Mouse (Mus musculus) cerebral cortex, adult 2 months (tissue): ENCODE results near the gene Prkcb.

Experiments
- WGBS: fragments of 180-500 bp; shearing (Covaris S2); methylation state at CpG from one replicate; pipeline ENCODE4 v1.1.7; 2018; 5-methylcytosine and 5-hydroxymethylcytosine counted together

Prkcb gene

DNA sequence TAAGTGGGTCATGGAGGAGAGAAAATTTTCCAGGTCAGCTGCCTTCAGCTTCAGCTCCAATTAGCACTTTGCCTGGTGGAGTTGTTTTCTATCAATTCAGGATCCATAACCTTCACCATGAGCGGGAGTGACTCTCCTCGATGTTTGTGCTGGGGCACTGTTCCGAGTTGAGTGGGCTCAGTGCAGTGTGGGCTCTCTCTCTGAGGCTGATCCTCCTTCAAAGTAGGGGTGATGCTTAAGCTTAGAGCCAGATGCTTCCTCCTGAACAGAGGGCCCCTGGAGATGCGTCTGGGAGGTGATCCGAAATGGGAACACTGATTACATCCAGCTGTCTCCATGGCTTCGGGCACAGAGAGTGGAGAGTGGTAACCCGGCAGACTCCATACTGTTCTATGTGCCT is 308.8 kb downstream of the Prkcb start:
- 33% methylated on average over 7 of the region's 7 CpGs for WGBS

- WGBS, result 74% methylated on average over 7 of the region's 7 CpGs
These were observed 312.3 kb downstream of the Prkcb start for GRCm38 (mm10) chr7:122600856-122601255.

DNA sequence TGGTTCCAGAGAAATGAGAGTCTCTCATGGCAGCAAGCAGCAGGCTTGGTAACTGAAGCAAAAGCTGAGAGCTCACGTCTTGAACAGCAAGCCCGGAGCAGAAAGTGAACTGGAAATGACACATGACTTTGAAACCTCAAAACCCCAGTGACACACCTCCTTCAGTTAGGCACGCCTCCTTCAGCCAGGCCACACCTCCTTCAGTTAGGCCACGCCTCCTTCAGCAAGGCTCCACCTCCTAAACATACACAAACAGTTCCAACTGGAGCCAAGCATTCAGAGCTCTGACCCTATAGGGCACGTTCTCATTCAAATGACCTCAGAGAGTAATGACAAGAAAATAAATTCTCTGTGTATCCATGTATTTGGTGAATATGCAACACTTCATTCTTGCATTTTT is 316.5 kb downstream of the Prkcb start:
- WGBS, result 83% methylated on average over 5 of the region's 5 CpGs

- WGBS, result 50% methylated on average over 4 of the region's 4 CpGs
These were observed 320.9 kb downstream of the Prkcb start for GRCm38 (mm10) chr7:122609420-122609819.

GRCm38 (mm10) chr7:122610161-122610560 is 321.6 kb downstream of the Prkcb start:
- 62% methylated on average over 7 of the region's 7 CpGs for WGBS

GRCm38 (mm10) chr7:122613876-122614275 is 325.3 kb downstream of the Prkcb start:
- WGBS, result 94% methylated on average over 4 of the region's 4 CpGs

DNA sequence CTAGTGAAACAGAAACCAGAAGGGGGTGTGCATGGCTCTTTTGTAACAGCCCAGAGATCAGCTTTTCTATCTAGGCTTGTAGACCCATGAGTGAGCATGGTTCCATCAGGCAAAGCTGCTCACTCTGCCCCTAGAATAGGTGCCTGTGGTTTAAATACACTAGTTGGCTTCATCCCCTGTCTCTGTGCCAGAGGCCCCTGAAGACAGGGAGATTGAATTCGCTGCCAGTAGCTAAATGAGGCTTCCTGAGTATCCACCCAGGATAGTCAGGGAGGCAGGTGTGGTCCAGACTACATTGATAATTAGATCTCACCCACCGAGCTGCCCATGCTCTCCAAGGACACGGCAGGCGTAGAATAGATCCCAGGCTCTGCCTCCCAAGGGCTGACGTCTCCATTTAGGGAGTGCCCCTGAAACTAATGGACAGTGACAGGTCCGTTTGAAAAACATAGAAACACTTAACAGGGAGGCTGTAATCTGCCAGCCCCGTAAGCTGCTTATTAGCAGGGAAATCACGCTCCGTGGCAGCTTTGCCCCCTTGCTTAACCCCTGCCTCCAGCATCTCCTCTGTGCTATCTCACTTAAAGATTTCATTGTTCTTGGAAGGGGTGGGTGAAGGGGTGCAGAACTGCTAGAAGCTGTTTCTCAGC is 333.7 kb downstream of the Prkcb start:
- WGBS, result 42% methylated on average over 9 of the region's 9 CpGs

DNA sequence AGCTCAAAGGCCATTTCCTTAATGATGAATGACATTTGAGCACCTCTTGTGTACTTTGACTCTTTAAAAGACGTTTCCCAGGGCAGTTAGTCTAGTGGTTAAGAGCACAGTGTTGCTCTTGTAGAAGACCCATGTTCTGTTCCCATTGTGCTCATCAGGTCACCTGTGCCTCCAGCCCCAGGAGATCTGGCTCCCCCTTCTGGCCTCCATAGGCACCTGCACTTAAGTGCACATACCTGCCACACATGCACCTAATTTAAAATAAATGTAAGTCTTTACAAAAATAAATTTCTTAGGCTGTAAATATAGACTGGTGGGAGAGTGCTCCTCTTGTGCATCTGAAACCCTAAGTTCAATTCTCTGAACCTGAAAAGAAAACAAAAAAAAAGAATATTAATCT is 335.2 kb downstream of the Prkcb start:
- 87% methylated on average over 1 of the region's 1 CpGs for WGBS

DNA sequence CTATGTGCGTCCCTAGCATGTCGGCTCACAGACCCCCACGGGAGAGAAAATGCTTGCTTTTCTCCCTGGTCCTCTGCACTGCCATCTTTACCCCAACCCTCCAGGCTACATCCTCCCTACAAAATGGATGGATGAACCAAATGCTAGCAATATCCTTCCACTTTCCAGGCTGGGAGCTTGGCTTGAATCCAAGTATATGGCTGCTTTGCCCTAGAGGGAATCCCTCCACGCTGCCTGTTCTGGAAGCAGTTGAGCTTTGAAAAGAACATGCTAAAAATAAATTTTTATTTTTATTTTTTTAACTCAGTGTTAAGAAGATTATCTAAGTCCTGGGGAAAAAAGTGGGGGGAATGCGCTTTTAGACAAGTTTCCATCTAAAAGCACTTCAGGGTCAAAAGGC is 339.5 kb downstream of the Prkcb start:
- WGBS, result 67% methylated on average over 5 of the region's 5 CpGs

DNA sequence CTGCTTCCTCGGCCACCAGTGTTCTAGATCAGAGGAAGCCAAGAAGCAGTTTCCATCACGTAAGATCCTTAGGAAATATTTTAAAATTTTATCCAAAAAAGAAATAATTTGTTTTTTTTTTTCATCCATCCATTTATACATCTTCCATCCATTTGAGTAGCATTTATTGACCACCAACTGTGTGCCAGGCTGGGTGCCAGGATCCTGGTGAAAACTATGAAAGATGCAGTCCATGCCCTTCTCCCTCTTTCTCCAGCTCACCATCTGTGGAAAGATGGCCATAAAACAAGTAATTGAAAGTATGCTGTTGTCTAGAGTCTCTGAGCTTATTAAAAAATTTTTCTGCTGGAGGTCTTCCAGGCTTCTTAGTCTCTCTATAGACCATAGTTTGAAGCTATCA is 341.8 kb downstream of the Prkcb start:
- 61% methylated on average over 2 of the region's 2 CpGs for WGBS

- 66% methylated on average over 3 of the region's 3 CpGs for WGBS
These were observed 342.6 kb downstream of the Prkcb start for GRCm38 (mm10) chr7:122631151-122631550.

GRCm38 (mm10) chr7:122632946-122633345 is 344.4 kb downstream of the Prkcb start:
- WGBS, result 78% methylated on average over 5 of the region's 5 CpGs

DNA sequence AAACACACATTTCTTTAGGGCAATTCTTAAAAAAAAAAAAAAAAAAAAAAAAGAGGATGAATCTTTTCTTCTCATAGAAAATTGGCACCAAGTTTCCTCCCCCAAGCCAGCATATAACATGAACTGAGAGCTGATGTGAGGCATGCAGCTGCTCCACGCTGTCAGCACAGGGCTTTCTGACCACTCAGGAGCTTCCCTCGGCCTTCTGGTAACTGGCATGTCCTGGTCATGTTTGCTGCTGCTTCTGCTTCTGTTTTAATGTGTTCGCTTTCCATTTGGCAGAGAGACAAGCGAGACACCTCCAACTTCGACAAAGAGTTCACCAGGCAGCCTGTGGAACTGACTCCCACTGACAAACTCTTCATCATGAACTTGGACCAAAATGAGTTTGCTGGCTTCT is 344.9 kb downstream of the Prkcb start:
- 72% methylated on average over 5 of the region's 5 CpGs for WGBS

DNA sequence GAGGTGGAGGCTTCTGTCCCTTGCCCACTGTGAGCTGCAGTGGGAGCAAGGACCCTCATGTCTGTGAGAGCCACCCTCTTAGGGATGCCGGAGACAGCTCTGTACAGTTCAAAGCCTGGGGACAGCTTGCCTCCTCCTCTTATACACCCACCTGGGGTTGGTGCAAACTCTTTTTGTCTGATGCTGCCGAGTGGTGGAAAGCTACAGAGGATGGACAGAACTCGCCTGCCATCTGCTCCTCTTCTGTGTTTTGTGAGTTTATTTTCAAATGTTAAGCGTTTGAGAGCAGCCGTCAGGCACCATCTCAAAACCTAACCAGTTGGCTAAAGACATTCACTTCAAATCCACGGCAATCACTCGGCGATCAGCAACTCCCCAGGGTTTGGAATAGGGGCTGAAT is 355.1 kb downstream of the Prkcb start:
- WGBS, result 55% methylated on average over 8 of the region's 8 CpGs

- 68% methylated on average over 10 of the region's 10 CpGs for WGBS
These were observed 360.8 kb downstream of the Prkcb start for GRCm38 (mm10) chr7:122649306-122649705.

- 74% methylated on average over 3 of the region's 3 CpGs for WGBS
These were observed 364.0 kb downstream of the Prkcb start for GRCm38 (mm10) chr7:122652523-122652922.

- 87% methylated on average over 3 of the region's 3 CpGs for WGBS
These were observed 368.1 kb downstream of the Prkcb start for GRCm38 (mm10) chr7:122656671-122657070.

GRCm38 (mm10) chr7:122657423-122658126 is 369.0 kb downstream of the Prkcb start:
- WGBS, result 96% methylated on average over 5 of the region's 5 CpGs

DNA sequence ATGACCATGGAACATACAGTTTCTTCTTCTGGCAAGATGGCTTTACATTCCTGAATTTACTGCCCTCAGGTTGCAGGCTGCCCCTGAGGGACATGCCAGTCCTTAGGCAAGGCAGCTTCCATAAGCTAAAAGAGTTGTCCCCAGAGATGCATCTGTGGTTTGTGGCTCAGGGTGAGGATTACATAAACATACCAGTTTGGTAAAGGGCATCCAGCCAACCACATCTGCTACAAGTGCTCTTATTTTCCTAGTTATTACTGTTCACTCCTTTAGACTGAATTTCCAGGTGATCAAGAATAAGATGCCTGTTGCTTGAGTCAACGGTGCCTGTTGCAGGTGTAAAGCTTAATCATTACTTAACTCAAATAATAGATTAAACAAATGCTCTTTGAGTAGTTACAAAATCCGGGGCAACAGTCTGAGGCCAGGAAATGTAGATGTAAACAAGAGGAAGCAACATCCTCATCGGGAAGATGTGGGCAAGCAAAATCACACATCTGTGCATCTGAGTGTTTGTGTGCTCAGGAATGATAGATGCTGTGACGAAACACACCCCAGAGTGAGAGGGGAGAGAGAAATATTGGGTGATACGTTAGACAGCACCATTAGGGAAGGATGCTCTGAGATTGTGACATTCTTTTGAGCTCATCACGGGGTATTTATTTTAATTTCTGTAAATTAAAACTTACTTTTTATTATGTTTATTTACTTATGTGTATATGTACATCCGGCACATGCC is 376.9 kb downstream of the Prkcb start:
- 75% methylated on average over 7 of the region's 7 CpGs for WGBS

DNA sequence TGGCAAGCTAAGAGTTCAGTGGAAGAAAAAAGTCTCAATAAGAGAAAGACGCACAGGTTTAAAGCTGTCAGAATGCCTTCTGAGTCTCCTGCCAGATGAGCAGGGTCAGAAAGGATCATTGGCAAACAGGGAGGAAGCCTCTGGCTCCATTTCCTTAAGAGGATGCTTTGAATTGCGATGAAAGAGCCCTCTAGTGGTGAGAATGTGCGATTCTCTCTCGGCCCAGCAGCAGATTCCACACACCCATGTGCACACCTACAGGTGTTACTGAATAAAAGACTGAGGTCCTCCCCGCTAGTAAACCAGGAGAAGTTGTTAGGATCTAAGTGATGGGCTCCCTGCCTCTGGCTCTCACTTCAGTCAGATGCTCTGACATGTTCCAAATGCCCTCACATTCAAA is 379.4 kb downstream of the Prkcb start:
- 28% methylated on average over 5 of the region's 5 CpGs for WGBS

- 7% methylated on average over 13 of the region's 13 CpGs for WGBS
These were observed 381.9 kb downstream of the Prkcb start, which contains the start of gene Cacng3 for GRCm38 (mm10) chr7:122670442-122670872. Cacng3 (plus strand) TSS chr7:122670492.

DNA sequence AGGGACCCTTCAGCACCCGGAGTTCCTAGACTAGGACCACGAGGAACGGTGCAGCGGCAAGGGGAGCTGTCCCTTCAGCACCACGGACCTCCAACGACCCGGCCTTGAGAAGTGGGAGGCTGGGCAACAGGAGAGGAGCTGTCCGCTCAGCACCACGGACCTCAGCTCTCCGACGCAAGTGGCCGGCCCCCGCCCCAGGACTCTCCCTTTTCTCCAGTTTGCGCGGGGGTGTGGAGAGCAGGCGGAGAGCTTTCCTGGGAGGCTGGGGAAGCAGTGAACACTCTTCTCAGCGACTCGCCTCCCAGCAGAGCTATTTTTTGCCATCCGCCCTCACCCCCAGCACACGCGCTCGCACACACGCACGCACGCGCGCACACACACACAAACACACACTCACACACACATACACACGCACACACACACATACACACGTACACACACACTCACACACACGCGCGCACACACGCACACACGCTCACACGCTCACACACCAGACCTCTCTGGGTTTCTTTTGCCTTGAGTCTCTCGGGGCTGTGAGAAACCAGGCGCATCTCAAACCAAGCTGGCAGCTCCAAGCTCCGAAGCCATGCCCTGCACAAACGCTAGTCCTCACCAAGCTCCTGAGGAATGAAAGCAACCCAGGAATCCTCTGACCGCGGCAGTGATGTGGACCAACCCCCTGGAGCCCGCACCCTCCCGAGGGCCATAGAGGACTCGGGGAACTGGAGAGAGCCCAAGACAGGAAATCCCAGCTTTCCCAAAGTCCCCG is 382.5 kb downstream of the Prkcb start:
- WGBS, result 4% methylated on average over 44 of the region's 45 CpGs
